Mouse (Mus musculus): Measurements from ENCODE around the gene Tspan8. TPM values are rescaled to one million over a fixed set of nuclear protein-coding genes. Genes with fewer than 3 reads are reported as not detected.

Gene Tspan8
- total RNA-seq, 2 experiments from 2014 or later, result 0.26 TPM; not detected in 1

GRCm38 (mm10) chr10:115861967-115862366 lies 45.3 kb downstream of the Tspan8 start:
- no peak overlapping the region for H3K4me3 ChIP-seq
- no peak for TF ChIP-seq CTCF (conservative IDR thresholded peaks at IDR 0.05)
- H3K27ac ChIP-seq, result no peak overlapping the region
- no peak for DNase-seq (ENCODE audit: low spot score in 2 of 2)

GRCm38 (mm10) chr10:115882757-115883156 lies 66.1 kb downstream of the Tspan8 start:
- Histone ChIP-seq H3K4me3 (no peak overlapping the region), H3K27ac (no peak overlapping the region)
- no peak for DNase-seq (ENCODE audit: low spot score in 2 of 2)
- TF ChIP-seq CTCF (conservative IDR thresholded peaks at IDR 0.05), result no peak

- no peak overlapping the region for H3K27ac ChIP-seq
- no peak for DNase-seq (ENCODE audit: low spot score in 2 of 2)
- TF ChIP-seq CTCF (conservative IDR thresholded peaks at IDR 0.05), result no peak
- no peak overlapping the region for H3K4me3 ChIP-seq
Measured at GRCm38 (mm10) chr10:115891924-115892323, 75.3 kb downstream of the Tspan8 start.

GRCm38 (mm10) chr10:115892973-115893372 lies 76.3 kb downstream of the Tspan8 start:
- H3K27ac ChIP-seq, result no peak overlapping the region
- H3K4me3 ChIP-seq, result no peak overlapping the region
- TF ChIP-seq CTCF (conservative IDR thresholded peaks at IDR 0.05), result no peak
- no peak for DNase-seq (ENCODE audit: low spot score in 2 of 2)

- DNase-seq (ENCODE audit: low spot score in 2 of 2), result no peak
- Histone ChIP-seq H3K27ac (no peak overlapping the region), H3K4me3 (no peak overlapping the region)
- TF ChIP-seq CTCF (conservative IDR thresholded peaks at IDR 0.05), result no peak
Measured at GRCm38 (mm10) chr10:115894045-115894444, 77.4 kb downstream of the Tspan8 start.

GRCm38 (mm10) chr10:115896764-115897163 lies 80.1 kb downstream of the Tspan8 start:
- DNase-seq (ENCODE audit: low spot score in 2 of 2), result no peak
- TF ChIP-seq CTCF (conservative IDR thresholded peaks at IDR 0.05), result no peak
- H3K4me3 ChIP-seq, result no peak overlapping the region
- no peak overlapping the region for H3K27ac ChIP-seq

- H3K27ac ChIP-seq, result no peak overlapping the region
- DNase-seq (ENCODE audit: low spot score in 2 of 2), result no peak
- H3K4me3 ChIP-seq, result no peak overlapping the region
- TF ChIP-seq CTCF (conservative IDR thresholded peaks at IDR 0.05), result no peak
Measured at GRCm38 (mm10) chr10:115897235-115897634, 80.6 kb downstream of the Tspan8 start.

Other genes starting within 250 kb of the Tspan8 start
- gene A930009A15Rik, start 246.8 kb upstream of the Tspan8 start, total RNA-seq (2021), result under 1 TPM in 1 of 2 experiments, not detected in 1; 0.61 TPM
- gene Lgr5, start 229.1 kb upstream of the Tspan8 start, total RNA-seq (2021), result 1 to 10 TPM; 1.4 to 2.3 TPM
- 10 to 100 TPM; 17.0 TPM for gene Ptprr, start 201.4 kb downstream of the Tspan8 start, total RNA-seq (2021)